Mouse (Mus musculus) stomach, postnatal 0 days (tissue): ENCODE data around the gene C2cd2.

ENCODE experiments used
- CTCF ChIP-seq: IDR thresholded peaks from 2 replicates; pipeline ENCODE4 v1.5.1; 2016; ENCODE audit warnings: antibody characterized with exemption, low read depth, mild to moderate bottlenecking, moderate library complexity
- EP300 ChIP-seq: optimal IDR thresholded peaks from 2 replicates; pipeline ENCODE3; 2016; ENCODE audit warnings: antibody characterized with exemption

DNA sequence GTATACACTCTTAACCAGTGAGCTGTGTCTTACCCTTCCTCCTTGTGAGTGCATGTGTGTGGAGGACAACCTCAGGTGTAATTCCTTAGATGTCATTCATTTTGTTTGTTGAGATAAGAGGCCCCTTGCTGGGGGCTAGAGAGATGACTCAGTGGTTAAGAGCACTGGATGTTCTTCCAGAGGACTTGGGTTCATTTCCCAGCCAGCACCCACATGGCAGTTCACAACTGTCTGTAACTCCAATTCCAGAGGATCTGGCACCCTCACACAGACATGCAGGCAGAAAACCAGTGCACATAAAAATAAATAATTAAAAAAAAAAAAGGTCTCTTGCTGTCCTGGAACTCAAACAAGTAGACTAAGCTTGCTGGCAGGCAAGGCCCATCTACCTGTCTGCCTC, 20.6 kb downstream of the C2cd2 start:
- no peak for TF ChIP-seq CTCF
- TF ChIP-seq EP300: no peak
